Mouse (Mus musculus) cerebellum, adult 11-12 months (tissue): ENCODE measurements at regions not wholly inside any gene's neighbourhood (a gene's known extent, or its start where the extent isn't known, plus 50 kb on each side); places are given as distances from the start of the nearest gene placed in this dataset.
"Not testable (repeated sequence)": the region's sequence is repeated elsewhere in the genome, so short reads cannot be mapped to it uniquely, and the experiment has no call there.

ENCODE experiments used
- DNase-seq: peaks from one replicate; pipeline ENCODE4 v3.0.0; 2022

- DNase-seq, result no peak
These were observed 93.9 kb upstream of the Jarid2 start for GRCm38 (mm10) chr13:44635221-44636007.

- DNase-seq, result no peak
These were observed 93.3 kb upstream of the Jarid2 start for GRCm38 (mm10) chr13:44636008-44636335.

GRCm38 (mm10) chr13:44642361-44642760, 86.9 kb upstream of the Jarid2 start:
- DNase-seq, result no peak

GRCm38 (mm10) chr13:44650052-44650451, 79.2 kb upstream of the Jarid2 start:
- DNase-seq, result no peak

GRCm38 (mm10) chr13:44651259-44652238, 77.7 kb upstream of the Jarid2 start:
- DNase-seq, result no peak

GRCm38 (mm10) chr13:44657905-44658414, 71.3 kb upstream of the Jarid2 start:
- DNase-seq, result peak; percentile 81

- DNase-seq, result no peak
These were observed 69.4 kb upstream of the Jarid2 start for GRCm38 (mm10) chr13:44659861-44660260.

- DNase-seq, result no peak
These were observed 66.2 kb upstream of the Jarid2 start for GRCm38 (mm10) chr13:44663062-44663461.

GRCm38 (mm10) chr13:44663730-44664129, 65.5 kb upstream of the Jarid2 start:
- no peak for DNase-seq

GRCm38 (mm10) chr13:44669761-44670160, 59.5 kb upstream of the Jarid2 start:
- DNase-seq, result peak; percentile 60

- peak; percentile 91 for DNase-seq
These were observed 55.8 kb upstream of the Jarid2 start for GRCm38 (mm10) chr13:44673337-44673966.

- DNase-seq, result no peak
These were observed 55.3 kb upstream of the Jarid2 start for GRCm38 (mm10) chr13:44673967-44674357.

- no peak for DNase-seq
These were observed 54.2 kb upstream of the Jarid2 start for GRCm38 (mm10) chr13:44674926-44675650.

- DNase-seq, result no peak
These were observed 53.2 kb upstream of the Jarid2 start for GRCm38 (mm10) chr13:44676041-44676440.

GRCm38 (mm10) chr13:44678121-44678520, 51.2 kb upstream of the Jarid2 start:
- no peak for DNase-seq

GRCm38 (mm10) chr13:44679457-44679856, 49.8 kb upstream of the Jarid2 start:
- DNase-seq, result not testable (repeated sequence)
